Mouse (Mus musculus) adrenal gland, postnatal 25 days (tissue): ENCODE measurements at regions not wholly inside any gene's neighbourhood (a gene's known extent, or its start where the extent isn't known, plus 50 kb on each side); places are given as distances from the start of the nearest gene placed in this dataset.
A peak's percentile ranks its signal among the peaks of the same experiment; 100 is the strongest.

Experiments
- DNase-seq: peaks from one replicate; pipeline ENCODE4 v3.0.0; 2021; ENCODE audit warnings: mixed read lengths

DNA sequence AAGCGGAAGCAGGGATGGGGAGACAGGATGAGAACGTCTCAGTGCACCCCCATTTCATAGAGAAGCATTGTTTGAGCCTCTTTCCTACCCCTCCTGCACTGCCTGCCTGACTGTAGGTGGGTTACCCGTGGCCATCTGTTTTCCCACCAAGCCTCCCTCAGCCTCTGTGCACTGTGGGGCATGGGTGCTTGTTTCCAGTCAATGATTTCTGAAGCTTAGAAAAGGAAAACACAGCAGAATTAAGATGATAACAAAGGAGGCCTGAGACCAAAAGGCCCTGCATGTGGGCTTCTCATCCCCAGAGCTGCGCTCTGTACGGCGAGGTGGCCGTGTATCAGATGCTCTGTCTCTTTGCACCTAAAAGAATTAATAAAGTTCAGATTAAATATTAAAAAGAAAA lies 92.9 kb upstream of the Pabpc6 start:
- no peak for DNase-seq

DNA sequence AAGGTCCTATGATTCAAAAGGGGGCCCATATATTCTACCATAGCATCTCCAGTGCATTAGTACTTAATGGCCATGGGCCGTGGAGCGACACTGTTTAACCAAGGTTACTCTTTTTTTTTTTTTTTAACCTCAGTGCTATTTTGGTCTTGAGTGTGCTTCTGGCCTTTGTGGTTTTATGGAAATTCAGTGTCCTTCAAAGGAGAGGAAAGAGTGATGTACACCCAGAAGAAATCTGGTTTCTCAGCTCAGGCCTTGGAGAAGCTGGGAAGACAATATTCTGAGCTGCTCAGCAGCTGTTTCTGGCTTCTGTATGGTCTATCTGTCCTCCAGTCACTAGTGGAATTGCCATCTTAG lies 91.2 kb upstream of the Pabpc6 start:
- DNase-seq: no peak

DNA sequence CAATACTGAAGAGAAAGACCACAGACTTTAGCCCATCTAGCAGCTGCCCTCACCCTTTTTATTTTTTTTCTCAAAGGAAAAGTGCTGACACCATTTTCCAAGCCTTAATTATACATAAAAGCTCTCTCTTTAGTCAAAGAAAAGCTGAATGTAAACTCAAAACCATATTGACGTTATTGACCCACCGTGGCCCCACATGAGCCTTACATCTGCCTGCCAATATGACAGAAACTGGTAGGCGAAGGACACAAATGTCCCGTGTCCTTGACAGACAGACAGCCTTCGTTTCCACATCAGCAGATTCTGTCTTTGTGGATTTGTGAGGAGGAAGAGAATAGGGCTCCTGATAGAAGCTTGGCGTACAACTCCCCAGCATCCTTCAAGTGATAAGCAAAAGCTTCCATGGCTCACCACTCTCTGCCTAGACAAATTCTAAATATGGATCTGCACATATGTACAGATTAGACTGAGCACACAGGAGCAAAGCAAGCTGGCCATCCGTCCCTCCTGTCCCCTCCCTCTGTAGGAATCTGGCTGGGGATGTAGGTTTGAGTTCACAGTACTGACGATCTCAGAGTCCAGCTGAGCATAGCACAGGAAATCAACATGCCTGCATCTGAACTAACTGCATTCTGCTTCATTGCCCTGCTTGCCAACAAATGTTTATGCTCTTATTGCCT lies 90.6 kb upstream of the Pabpc6 start:
- no peak for DNase-seq

DNA sequence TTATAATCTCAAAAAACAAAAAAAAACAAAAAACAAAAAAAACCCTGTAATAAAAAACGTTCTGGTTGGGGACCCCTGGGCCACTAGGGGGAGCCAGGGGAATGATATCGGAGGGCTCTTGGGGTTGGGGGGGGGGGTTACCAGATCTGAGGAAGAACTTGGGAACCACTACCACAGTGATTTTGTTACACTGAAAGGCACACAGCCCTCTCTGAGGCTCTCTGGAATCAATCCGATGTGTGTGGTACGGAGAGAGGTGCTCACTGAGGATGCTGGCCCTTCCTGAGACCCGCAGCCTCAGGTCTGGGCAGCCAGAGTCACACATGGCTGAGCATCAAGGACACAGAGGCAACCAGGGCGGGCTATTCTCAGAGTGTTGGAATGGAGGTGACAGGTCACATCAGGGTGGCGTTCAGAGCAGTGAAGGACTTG lies 89.9 kb upstream of the Pabpc6 start:
- DNase-seq: peak; percentile 45

DNA sequence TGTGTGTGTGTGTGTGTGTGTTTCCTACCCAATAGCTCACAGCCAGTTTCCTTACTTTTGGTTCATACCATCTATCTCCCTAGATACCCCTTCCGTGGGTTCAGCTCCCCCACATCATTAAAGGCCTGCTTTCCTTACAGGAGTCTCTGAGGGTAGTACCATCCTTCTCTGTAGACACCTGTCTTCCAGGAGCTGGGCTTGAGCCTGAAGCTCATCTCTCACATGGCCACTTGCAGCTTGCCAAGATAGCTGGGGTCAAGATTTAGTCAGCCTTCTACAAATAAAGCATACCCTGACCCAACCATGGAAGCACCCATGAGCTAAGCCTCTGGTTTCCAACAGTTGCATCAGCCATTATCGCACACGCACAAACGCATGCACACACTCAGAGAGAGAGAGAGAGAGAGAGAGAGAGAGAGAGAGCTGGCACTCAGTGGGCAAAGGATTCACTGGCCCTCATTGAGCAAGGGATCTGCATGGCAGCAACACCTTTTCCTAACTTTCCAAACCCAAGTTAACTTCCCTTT lies 88.3 kb upstream of the Pabpc6 start:
- DNase-seq: no peak

DNA sequence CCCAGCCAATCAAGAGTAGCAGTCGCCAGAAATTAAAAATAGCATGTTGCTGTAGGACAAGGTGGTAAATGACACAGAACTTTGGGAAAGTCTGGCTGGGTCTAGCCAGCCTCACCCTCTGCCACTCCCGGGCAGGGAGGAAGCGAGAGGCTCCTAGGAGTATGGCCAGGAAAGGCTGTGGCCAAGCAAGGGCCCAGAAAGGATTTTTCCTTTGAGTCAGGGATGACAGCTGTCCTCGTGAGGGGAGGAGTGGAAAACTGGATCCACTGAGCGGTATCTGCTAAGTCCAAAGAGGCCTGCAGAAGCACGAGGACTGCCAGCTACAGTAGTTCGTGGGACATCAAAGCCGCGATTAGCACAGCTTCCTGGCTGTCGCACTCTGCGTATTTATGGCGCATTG lies 87.2 kb upstream of the Pabpc6 start:
- DNase-seq: no peak

DNA sequence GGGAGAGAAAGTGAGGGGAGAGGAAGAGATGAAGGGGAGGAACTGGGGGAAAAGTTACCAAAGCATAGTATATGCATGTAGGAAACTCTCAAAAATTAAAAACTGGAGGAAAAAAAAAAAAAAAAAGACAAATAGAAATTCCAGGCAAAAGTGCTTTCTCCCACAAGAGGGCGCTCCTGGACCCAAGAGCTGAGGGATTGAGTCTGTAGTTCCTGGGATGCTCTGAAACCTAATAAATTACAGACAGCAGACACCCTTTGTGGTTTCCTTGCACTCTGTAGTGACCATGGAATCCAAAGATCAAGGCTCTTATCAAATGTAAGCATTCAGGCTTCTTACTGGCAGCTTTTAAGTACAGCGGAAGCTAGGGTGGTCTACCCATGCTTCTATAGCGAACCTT lies 86.7 kb upstream of the Pabpc6 start:
- DNase-seq: peak; percentile 72

DNA sequence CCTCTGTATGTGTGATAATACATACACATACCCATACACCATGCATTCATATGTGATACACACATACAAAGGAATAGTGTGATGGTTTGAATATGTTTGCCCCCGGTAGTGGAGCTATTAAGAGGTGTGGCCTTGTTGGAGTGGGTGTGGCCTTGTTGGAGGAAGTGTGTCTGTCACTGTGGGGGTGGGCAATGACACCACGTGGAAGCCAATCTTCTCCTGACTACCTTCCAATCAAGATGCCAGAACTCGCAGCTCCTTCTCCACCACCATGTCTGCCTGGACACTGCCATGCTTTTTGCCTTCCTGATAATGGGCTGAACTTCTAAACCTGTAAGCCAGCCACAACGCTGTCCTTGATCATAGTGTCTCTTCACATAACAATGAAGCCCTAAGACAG lies 86.1 kb upstream of the Pabpc6 start:
- DNase-seq: no peak

DNA sequence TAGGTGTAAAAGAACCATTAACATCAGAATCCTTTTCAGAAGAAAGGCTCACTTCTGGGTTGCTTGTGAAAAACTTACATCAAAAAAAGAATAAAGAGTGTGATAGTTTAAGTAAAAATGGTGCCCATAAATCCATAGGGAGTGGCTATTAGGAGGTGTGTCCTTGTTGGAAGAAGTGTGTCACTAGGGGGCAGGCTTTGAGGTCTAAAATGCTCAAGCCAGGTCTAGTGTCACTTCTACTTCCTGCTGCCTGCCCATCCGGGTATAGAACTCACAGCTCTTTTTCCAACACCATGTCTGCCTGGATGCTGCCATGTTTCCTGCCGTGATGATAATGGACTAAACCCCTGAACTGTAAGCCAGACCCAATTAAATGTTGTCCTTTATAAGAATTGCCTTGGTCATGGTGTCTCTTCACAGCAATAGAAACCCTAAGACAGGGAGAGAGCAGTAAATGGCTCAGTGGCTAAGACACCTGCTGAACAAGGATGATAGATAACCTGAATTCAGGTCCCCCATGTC lies 85.4 kb upstream of the Pabpc6 start:
- no peak for DNase-seq

DNA sequence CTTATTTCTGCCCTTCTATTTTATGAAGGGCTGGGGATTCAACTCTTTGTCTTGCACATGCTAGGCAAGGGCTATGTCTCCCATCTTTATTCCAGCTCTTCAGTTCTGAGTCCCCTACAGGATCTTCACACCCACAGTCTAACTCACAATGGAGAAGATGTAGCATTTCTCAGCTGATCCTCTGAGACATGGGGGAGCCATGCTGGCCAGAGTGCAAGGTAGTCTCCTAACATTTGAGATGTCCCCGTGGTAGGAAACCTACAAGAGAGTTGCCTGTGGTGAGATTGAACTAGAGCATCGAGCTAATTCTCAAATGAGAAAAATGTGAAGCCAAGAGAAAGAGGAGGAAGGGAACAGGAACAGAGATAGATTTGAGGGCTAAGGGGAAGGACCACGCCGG lies 83.3 kb upstream of the Pabpc6 start:
- DNase-seq: no peak

DNA sequence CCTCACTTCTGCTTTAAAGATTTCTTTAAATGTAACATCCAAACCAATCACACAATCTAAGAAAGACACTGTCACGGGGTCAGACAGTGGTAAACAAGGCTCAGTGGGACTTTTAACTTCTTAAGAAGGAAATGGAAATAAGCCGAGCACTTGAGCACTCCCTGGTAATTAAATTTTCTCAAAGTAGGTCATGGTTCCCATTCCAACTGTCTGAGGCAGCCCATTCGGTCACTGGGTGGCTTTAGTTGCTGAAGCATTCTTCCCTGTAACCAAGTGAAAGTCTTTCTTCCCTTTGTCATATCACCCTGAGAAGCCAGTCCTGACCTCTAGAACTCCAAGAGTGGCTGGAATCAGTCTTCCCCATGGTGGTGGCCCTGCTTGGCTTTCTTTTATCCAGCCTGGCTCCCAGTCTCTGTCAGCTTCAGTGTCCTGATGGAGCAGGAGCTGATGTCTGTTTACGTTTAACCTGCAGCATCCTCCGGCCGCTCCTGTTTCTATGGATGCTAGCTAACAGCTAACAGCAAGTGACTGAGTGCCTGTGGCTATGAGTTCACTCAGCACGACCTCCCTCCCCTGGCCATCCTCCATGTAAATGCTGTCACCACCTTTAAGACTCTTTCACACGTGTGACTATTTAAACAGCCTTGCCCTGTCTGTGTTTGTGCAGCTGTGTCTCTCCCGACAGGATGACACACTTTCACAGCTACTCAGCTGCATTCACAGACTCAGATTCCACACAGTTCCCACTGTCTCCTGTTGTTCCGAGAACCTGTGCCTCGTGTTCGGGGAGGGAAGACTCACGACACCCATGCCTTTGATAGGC lies 82.0 kb upstream of the Pabpc6 start:
- no peak for DNase-seq

DNA sequence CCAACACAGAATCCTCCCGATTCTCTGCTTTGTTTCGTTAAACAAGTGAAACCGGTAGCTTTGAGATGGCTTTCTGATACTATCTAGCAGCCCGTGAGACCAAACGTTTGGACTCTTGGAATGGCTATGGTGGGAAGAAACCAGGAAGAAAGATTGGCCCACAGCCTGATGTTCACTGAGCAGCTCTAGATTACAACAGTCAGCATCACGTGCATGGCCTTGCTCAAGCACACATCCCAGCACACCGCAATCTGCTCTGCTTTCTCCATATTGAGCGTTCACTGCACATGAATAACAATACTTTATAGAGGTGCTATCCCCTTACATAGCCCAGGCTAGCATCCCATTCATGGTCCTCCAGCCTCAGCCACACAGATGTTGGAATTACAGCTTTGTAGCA lies 80.5 kb upstream of the Pabpc6 start:
- DNase-seq: no peak

DNA sequence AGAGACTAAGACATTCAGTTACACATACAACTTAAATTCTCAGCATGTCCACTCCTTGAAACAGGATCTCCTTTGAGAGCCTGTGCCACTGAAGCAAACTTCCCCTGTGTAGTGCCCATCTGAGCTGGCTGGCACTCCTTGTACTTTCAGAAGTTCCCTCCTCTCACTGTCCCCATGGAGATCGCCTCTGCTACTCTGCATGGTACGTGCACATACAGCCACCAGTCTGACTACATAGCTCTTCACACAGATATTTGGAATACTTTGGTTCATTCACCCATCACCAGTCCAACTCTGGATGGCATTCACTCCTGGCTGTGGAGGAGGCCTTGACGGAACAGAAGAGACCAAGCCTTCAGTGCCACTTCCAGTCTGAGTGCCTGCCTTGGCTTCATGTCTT lies 79.8 kb upstream of the Pabpc6 start:
- DNase-seq: no peak

DNA sequence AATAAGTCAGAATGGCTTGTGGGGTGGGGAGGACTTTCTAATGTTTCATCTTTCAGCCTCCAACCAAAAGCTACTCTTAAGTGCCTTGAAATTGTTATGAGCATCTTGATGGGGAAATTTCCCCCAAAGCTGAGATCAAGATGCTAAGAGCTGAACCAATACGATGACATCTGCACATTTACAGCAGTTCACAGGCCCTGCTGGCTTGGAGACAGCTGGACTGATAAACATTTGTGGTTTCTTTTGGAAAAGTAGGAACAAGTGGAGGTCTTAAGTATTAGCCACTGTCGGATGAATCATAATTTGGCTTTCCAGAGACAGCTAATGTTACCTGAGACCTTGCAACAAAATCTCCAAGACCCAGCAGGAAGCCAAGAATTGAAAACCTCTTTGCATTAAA lies 78.4 kb upstream of the Pabpc6 start:
- DNase-seq: no peak

DNA sequence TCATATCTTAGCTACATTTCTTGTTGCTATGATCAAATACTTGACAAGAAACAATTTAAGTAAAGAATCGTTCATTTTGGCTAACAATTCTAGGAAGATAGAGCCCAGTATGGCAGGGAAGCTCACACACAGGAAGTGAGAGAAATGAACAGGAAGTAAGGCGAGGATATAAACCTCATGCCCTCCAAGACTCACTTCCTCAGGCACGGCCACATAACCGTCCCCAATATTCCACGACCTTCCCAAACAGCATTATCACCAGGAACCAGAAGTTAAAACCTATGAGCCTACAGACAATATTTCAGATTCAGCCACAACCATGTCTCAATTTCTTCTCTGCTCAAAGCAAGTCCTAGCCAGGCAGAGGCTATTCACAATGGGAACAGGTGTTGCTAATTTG lies 73.8 kb upstream of the Pabpc6 start:
- no peak for DNase-seq

DNA sequence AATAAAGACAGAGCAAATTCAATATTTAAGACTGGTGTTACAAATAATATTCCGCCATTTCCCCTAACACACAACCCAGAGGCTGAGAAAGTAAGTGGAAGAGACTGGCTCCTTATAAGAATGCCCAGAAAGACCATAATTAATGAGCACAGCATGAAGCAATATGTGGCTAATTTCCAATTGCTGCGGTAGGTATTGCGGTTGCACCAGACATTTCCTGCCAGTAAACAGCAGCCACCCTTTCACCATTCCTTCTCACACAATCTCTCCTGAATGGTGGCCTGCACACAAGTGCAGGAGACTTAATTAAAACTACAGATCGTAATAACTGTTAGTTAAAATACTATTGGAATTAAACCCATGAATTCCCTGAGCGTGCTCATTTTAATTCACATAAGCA lies 71.8 kb upstream of the Pabpc6 start:
- no peak for DNase-seq

DNA sequence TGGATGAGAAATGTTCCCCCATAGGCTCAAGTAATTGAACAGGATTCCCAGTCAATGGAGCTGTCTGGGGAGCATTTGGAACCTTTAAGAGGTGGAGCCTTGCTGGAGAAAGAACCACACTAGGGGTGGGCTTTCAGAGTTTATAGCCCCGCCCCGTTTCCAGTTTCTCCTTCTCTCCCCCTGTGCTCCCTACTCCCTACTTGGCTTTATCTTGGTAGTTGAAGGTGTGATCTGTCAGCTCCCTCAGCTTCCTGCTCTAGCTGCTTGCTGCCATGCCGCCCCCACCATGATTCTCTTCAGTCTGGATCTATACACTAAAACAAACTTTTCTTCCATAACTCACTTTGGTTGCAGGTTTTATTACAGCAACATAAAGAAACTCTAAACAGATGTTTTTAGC lies 59.5 kb upstream of the Pabpc6 start:
- DNase-seq: no peak

DNA sequence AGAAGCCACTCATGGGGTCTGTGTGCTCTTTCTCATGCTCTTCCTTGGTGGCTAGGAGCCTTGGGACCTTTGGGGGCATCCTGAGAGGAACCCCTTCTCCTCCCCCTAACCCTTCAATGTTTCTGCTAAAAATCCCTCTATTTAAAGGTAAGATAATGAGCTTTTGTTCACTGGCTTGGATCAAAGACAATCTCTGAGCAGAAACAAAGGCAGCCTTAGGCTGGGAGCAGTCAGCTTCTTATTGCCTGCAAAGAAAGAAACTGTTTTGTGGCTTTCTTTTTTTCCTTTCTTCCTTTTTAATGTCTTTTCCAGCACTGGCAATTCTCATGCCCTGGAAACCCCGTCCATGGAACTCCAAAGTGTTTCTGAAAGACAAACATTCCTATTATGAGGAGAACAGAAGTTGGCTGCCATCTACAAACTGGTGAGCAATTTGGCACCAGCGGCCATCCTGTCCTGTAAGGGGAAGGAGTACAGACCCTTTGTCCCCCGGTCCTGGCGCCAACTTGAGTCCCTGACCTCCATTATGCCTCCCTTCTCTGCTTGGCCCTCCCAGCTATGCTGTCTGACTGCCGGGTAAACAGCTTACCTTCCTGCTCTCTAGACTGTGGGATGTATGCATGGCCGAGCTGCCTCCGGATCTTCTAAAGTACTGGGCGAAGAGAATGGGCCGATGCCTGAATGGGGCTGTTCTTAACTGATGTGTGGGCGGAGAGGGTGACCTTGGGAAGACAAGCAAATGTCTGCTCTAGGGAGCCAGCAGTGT lies 56.4 kb upstream of the Pabpc6 start:
- no peak for DNase-seq

DNA sequence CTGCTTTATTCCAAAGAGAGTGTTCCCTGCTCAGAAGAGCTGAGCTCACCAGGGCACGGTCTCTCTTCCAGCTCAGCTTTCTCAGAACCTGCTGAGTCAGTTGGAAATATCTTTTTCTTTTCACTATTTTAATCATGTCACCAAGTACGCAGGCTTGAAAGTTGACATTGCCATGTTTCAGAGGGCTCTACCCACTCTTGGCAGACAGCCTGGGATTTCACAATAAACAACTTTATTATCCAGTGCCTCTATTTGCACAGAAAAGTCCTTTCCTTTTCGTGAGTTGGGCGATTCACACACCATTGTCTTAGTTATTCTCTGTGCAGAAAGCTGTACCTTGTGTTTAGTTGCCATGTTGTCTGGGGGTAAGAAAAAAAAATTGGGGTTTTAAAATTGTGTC lies 54.0 kb upstream of the Pabpc6 start:
- DNase-seq: peak; percentile 2

DNA sequence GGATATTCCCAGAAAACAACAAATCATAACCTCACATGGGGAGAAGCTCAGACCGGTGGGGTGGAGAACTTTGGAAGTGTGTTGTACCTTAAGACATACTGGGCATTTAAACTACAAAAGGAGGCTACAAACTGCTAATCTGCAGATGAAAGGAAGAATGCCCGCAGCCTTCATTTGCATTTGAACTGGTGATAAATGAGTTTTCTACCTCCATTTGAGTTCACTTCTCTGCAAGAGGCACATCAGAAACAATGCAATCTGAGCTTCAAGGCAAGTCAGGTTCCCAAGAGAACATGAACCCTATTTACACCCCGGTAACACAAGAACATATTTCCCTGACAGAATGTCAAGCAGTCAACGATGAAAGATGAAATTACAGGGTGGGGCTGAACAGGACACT lies 53.2 kb upstream of the Pabpc6 start:
- DNase-seq: no peak
